Mouse (Mus musculus) brain, embryonic 14.5 days (tissue): ENCODE data around the gene Gp1bb.

Experiments
- CTCF ChIP-seq: fragments of 200-500 bp; IDR thresholded peaks from 2 replicates; pipeline ENCODE4 v1.5.1; 2012; ENCODE audit warnings: inconsistent platforms, mild to moderate bottlenecking, moderate library complexity, borderline replicate concordance; ENCODE audit not compliant: insufficient read depth, insufficient read length; ENCODE audit errors: extremely low read depth
- POLR2A ChIP-seq: fragments of 200-500 bp; IDR thresholded peaks from 2 replicates; pipeline ENCODE4 v1.6.1; 2012; ENCODE audit warnings: mild to moderate bottlenecking, inconsistent platforms, borderline replicate concordance; ENCODE audit not compliant: poor library complexity, insufficient read depth, insufficient read length, severe bottlenecking; ENCODE audit errors: extremely low read depth

- TF ChIP-seq POLR2A (no peak), CTCF (no peak)
Observed at GRCm38 (mm10) chr16:18604267-18604701, 17.9 kb downstream of the Gp1bb start.
